Mouse (Mus musculus): ENCODE measurements around the gene Trdn.

Gene Trdn

GRCm38 (mm10) chr10:33370534-33370933, 290.2 kb downstream of the Trdn start:
- DNase-seq (ENCODE audit: low read depth, low spot score), result peak; percentile 72

GRCm38 (mm10) chr10:33375474-33376029, 295.2 kb downstream of the Trdn start:
- peak; percentile 100 for DNase-seq (ENCODE audit: low read depth, low spot score)
